Mouse (Mus musculus): Measurements from ENCODE around the gene Psmb2.

- TF ChIP-seq CTCF (IDR thresholded peaks at IDR 0.05; ENCODE audit: extremely low read depth, insufficient read depth, low read length), result no peak
- no peak for TF ChIP-seq POLR2A (IDR thresholded peaks at IDR 0.05; ENCODE audit: extremely low read depth, insufficient read depth, low read length)
Measured at GRCm38 (mm10) chr4:126643815-126644214, 33.6 kb upstream of the Psmb2 start.
